Mouse (Mus musculus): Measurements from ENCODE around the gene Rnasel.
"Not testable (repeated sequence)": the region's sequence is repeated elsewhere in the genome, so short reads cannot be mapped to it uniquely, and the experiment has no call there.

The Rnasel gene

GRCm38 (mm10) chr1:153737101-153738085 is 11.8 kb upstream of the Rnasel start:
- no peak for DNase-seq

GRCm38 (mm10) chr1:153739437-153740015 is 9.7 kb upstream of the Rnasel start:
- DNase-seq, result no peak

GRCm38 (mm10) chr1:153740145-153740544 is 9.1 kb upstream of the Rnasel start, which contains the start of gene Rgs16:
Gene Rgs16 (plus strand): TSS chr1:153740349.
- peak; percentile 57 to 61 for DNase-seq

GRCm38 (mm10) chr1:153740775-153741400 is 8.3 kb upstream of the Rnasel start:
- no peak for DNase-seq

GRCm38 (mm10) chr1:153741551-153742316 is 7.5 kb upstream of the Rnasel start:
- no peak for DNase-seq

- peak; percentile 37 to 78 for DNase-seq
These were observed 6.7 kb upstream of the Rnasel start for GRCm38 (mm10) chr1:153742374-153743155.

GRCm38 (mm10) chr1:153746119-153746670 is 3.0 kb upstream of the Rnasel start:
- no peak for DNase-seq

- peak; percentile 47 to 73 for DNase-seq
These were observed 2.5 kb upstream of the Rnasel start for GRCm38 (mm10) chr1:153746728-153747127.

- DNase-seq, result no peak
These were observed 1.2 kb upstream of the Rnasel start for GRCm38 (mm10) chr1:153747861-153748530.

- DNase-seq, result peak in 1 of 2 experiments; percentile 36
These were observed 677 bp upstream of the Rnasel start for GRCm38 (mm10) chr1:153748549-153748948.

- no peak for DNase-seq
These were observed 828 bp downstream of the Rnasel start for GRCm38 (mm10) chr1:153750054-153750453.

- peak in 1 of 2 experiments; percentile 14 for DNase-seq
These were observed 2.6 kb downstream of the Rnasel start for GRCm38 (mm10) chr1:153751763-153752301.

GRCm38 (mm10) chr1:153752521-153752920 is 3.3 kb downstream of the Rnasel start:
- no peak for DNase-seq

GRCm38 (mm10) chr1:153753725-153754464 is 4.7 kb downstream of the Rnasel start:
- no peak for DNase-seq

GRCm38 (mm10) chr1:153764136-153764535 is 14.9 kb downstream of the Rnasel start:
- DNase-seq, result no peak

GRCm38 (mm10) chr1:153766298-153766697 is 17.1 kb downstream of the Rnasel start:
- no peak for DNase-seq

GRCm38 (mm10) chr1:153767281-153767680 is 18.1 kb downstream of the Rnasel start:
- no peak for DNase-seq

- no peak for DNase-seq
These were observed 19.2 kb downstream of the Rnasel start for GRCm38 (mm10) chr1:153768465-153768864.

GRCm38 (mm10) chr1:153769571-153769970 is 20.3 kb downstream of the Rnasel start:
- DNase-seq, result not testable (repeated sequence)
